Mouse (Mus musculus) erythroid progenitor cell, adult 5-6 weeks (primary cell): ENCODE measurements at regions not wholly inside any gene's neighbourhood (a gene's known extent, or its start where the extent isn't known, plus 50 kb on each side); places are given as distances from the start of the nearest gene placed in this dataset.

Source experiments
- ATAC-seq: replicated peaks from 2 replicates; pipeline ENCODE4 v1.8.0; 2016; ENCODE audit warnings: moderate number of reproducible peaks, mild to moderate bottlenecking, moderate TSS enrichment, inconsistent platforms; ENCODE audit not compliant: poor library complexity, low FRiP score, severe bottlenecking

DNA sequence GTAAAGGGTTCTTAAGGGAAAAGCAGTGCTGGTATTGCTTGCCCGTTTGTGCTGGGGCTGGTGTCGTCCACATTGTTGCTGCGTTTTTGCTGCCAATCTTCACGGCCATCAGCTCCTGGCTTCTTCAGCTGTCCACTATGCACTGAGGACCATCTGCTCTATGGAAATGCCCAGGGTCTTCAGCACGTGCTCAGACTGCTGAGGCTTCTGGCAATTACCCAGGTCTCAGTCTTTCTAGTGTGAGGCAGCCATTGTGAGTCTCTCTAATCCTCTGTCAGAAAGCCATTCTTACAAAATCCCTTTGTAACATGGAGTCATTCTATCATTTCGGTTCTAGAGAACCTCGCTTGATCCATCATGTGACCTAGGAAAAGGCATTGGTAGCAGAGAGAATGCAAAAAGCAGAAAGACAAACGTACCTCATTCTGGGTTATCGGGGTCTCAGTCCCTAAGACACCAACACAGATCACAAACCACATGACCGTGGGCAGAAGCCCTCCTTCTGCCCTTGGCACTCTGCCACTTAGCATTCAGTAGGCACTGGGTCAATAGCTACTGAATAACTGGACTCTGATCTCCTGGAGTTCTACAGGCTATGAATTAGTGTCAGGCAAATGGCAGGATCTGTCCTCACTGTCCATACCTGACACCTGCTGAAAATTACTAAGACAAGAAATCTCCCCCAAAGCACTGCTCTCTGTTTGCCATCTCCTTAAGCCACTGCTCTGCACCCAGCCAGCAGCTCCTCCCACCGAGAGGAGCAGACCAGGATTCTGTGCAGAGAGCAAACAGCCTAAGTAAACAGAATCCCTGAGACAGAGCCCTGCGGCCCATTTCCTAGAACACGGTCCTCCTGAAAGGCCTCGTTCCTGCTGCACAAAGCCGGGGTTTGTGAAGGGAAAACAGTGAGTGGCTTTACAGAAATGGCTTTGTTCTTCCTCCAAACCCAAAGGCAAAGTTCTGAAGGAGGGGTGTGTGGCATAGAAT is 270.1 kb upstream of the Prok2 start:
- ATAC-seq: no peak

- no peak for ATAC-seq
Observed at GRCm38 (mm10) chr6:99994026-99994425, 267.8 kb upstream of the Prok2 start.

GRCm38 (mm10) chr6:99991079-99991478 is 264.9 kb upstream of the Prok2 start:
- no peak for ATAC-seq

DNA sequence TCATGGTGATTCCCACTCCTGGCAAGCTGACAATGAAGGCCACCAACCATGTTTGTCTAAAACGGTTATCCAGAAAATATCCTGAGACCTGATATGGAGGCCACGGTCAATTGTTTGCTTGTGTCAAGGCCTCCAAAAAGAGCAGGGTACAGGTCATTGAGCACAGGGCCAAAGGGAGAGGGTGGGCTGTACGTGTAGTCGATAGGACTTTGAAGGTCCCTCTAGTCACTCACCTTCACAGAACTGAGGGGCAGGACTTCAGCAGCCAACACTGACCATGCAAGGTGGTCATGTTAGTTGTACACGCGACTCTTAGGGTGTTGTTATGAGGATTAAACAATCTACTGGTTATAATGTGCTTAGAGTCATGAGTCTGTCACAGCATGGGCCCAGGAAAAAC is 264.4 kb upstream of the Prok2 start:
- no peak for ATAC-seq

- ATAC-seq: no peak
Observed at GRCm38 (mm10) chr6:99986449-99986848, 260.3 kb upstream of the Prok2 start.

GRCm38 (mm10) chr6:99985322-99985721 is 259.1 kb upstream of the Prok2 start:
- no peak for ATAC-seq

GRCm38 (mm10) chr6:99984856-99985224 is 258.6 kb upstream of the Prok2 start:
- ATAC-seq: no peak

GRCm38 (mm10) chr6:99984057-99984855 is 258.1 kb upstream of the Prok2 start:
- ATAC-seq: no peak

- no peak for ATAC-seq
Observed at GRCm38 (mm10) chr6:99979614-99980013, 253.4 kb upstream of the Prok2 start.

- no peak for ATAC-seq
Observed at GRCm38 (mm10) chr6:99978164-99978746, 252.1 kb upstream of the Prok2 start.

DNA sequence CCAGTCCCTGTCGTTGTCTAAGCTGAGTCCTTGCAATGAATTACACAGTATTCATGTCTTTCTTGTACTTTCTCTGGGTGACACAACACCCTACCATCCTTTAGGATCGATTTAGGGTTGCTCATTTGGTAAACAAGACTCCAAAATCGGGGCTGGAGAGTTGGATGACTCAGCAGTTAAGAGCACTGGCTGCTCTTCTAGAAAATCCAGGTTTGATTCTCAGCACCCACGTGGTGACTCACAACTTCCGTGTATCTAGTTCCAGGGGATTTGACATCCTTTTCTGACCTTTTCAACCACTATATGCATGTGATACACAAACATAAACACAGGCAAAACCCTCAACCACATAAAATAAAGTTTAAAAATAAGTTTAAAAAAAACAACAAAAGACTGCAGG is 250.0 kb upstream of the Prok2 start:
- no peak for ATAC-seq

DNA sequence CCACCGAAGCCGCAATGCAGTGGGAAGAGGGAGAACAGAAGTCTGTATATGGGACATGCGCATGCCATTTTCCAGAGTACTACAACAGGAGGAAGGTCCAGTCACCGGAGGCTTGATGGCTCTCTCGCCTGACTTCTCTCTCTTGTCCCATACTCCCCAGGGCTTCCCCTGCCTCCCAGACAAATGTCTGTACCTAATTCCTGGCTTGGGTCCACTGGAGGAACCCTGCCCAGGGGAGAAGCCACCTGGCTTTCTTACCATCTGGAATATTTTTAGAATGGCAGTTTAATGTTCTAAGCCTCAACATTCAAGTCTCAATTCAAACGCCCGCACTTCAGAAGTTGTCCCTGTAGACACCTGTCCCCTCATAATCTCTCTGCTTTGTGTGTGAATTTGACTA is 249.3 kb upstream of the Prok2 start:
- ATAC-seq: no peak

DNA sequence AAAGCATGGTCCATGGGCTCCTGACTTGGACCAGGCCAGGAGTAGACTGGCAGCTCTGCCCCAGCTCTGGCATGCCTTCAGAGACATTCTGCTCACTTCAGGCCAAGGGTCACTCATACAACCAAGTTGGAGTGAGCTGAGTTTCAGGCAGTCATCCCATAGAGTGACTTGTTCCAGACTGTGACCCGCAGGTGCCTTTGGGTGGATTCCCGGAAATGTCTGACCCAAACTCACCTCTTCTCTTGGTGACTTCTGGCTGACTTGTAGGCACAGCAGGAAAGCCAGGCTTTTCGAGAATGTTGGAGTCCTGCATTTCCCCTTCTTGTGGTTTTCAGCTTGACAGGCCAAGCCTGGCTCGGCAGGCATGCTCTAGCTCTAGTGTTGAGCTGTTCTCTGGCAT is 248.3 kb upstream of the Prok2 start:
- no peak for ATAC-seq

GRCm38 (mm10) chr6:99971376-99971775 is 245.2 kb upstream of the Prok2 start:
- no peak for ATAC-seq

DNA sequence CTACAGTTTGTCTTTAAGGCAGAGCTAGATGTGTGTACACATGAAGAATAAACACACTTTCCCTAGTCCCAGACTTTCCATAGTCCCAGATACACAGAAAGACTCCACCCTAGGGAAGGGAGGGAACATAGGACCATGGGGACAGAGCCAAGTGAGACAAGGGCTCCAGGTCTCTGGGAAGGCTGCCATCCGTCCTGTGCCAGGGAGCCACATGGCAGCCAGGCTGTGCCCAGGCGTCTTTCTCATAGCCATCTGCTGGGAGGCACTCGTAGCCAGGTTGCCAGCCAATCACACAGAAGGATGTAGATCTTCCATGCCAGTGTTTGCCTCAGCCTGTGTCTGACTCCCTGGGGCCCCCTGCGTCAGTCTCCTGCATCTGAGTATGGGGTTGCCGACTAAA is 242.7 kb upstream of the Prok2 start:
- no peak for ATAC-seq

GRCm38 (mm10) chr6:99967465-99967864 is 241.3 kb upstream of the Prok2 start:
- ATAC-seq: no peak

- no peak for ATAC-seq
Observed at GRCm38 (mm10) chr6:99964540-99964939, 238.3 kb upstream of the Prok2 start.

DNA sequence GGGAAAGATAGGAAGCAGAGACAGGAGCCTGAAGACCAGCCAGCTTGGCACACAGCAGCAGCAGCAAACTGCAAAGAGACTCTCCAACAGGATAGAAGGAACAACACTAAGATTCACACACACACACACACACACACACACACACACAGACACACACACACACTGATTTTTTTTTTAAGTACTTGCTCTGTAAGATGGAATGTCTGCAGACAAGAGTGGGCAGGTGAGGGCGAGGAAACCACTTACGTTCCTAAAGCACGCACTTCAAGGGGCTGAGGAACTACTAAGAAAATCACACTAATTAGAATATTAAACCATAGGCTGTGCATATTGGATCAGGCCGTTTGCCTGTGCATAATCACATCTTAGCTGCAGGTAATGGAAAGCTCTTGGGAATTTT is 237.8 kb upstream of the Prok2 start:
- ATAC-seq: no peak

GRCm38 (mm10) chr6:99959371-99959770 is 233.2 kb upstream of the Prok2 start:
- no peak for ATAC-seq
